Mouse (Mus musculus) stomach, adult 2 months (tissue): ENCODE measurements around the gene Taf7l. TPM values are rescaled to one million over a fixed set of nuclear protein-coding genes. Genes with fewer than 3 reads are reported as not detected.

Experiments
- polyA plus RNA-seq: library from polyadenylated mRNA; depleted of rRNA; stranded (reverse); fragments of >200 nt; gene quantifications from 2 replicates; pipeline ENCODE4 v1.2.3, GENCODE M21; 2012; rRNA removed

Taf7l gene
- polyA plus RNA-seq = not detected in 2 replicates

DNA sequence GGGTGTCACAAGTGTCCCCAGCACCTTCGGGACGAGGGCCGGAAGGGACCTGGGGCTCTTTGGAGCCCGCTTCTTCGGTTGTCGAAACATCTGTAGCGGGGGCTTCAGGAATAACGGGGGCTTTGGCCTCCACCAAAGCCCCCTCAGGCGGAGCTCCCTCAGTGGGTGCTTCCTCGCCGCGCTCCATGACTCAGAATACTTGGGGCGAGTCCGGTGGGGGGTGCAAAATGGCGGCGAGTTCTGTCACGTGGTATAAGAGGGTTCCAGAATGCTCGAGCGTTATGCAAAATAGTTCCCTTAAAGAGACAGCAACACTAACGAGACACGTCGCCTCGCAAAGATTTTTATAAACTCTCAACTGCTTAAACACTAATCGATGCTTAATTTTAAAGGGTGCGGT is at the start of gene Taf7l:
TSS of gene Taf7l (minus strand) at position 201 of the 400 bp plus-strand sequence.

Other genes with a start within 250 kb of the Taf7l start
- 2.0 and 2.2 TPM in 2 replicates for gene Trmt2b, start 199.5 kb downstream of the Taf7l start, polyA plus RNA-seq
- 0.40 and 0.75 TPM in 2 replicates for gene Tmem35a, start 181.3 kb downstream of the Taf7l start, polyA plus RNA-seq
- gene Cenpi, start 168.4 kb downstream of the Taf7l start, polyA plus RNA-seq = 0.13 and 0.17 TPM in 2 replicates
- gene Drp2, start 71.9 kb downstream of the Taf7l start, polyA plus RNA-seq = 0.24 and 0.36 TPM in 2 replicates
- gene Timm8a1, start 65.4 kb upstream of the Taf7l start, polyA plus RNA-seq = 0.09 and 0.17 TPM in 2 replicates
- gene Btk, start 107.1 kb upstream of the Taf7l start, polyA plus RNA-seq = 0.08 and 0.19 TPM in 2 replicates
- gene Rpl36a, start 109.2 kb upstream of the Taf7l start, polyA plus RNA-seq = 4.6 and 8.8 TPM in 2 replicates
- gene Gla, start 124.6 kb upstream of the Taf7l start, polyA plus RNA-seq = 0.45 and 0.51 TPM in 2 replicates
- 0.92 and 1.3 TPM in 2 replicates for gene Hnrnph2, start 124.7 kb upstream of the Taf7l start, polyA plus RNA-seq
- 0.09 and 0.11 TPM in 2 replicates for gene Armcx4, start 210.0 kb upstream of the Taf7l start, polyA plus RNA-seq
- 0.17 and 0.42 TPM in 2 replicates for gene Armcx1, start 241.5 kb upstream of the Taf7l start, polyA plus RNA-seq